Mouse (Mus musculus): ENCODE results near the gene Pvalb. TPM values are rescaled to one million over a fixed set of nuclear protein-coding genes. Genes with fewer than 3 reads are reported as not detected.
A peak's percentile ranks its signal among the peaks of the same experiment; 100 is the strongest.

Gene Pvalb
- polyA plus RNA-seq, 1 experiment from 2014 or later, result not detected

DNA sequence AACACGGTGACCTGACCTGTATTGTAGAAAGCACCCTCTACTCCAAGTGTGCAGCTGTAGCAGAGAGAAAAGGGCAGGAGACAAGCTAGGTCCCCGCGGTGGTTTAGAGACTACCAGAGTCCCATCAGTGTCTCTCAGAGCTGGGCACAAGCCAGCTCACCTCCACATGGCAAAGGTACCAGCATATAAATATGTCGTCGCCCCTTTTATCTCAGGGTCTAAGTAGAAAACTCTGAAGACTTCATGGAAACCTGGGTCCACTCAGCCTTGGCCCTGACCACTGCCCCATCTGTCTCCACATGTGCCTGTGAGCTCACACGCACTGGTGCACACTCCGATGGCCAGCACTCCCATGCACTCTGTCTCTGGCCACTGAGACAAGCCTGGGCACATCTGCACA is 16.6 kb downstream of the Pvalb start:
- Histone ChIP-seq H3K4me3 (no peak overlapping the region), H3K36me3 (no peaks in the 10 kb centered on the region), H3K4me1 (no peaks in the 10 kb centered on the region), H3K9me3 (no peaks in the 10 kb centered on the region), H3K9ac (no peak overlapping the region), H3K27me3 (peaks cover 5% of the 10 kb centered on the region; the same call in 1 of the 2 replicates), H3K4me2 (no peak overlapping the region), H3K27ac (no peak overlapping the region)
- WGBS, result 88% methylated on average over 7 of the region's 7 CpGs
- no peak for ATAC-seq (ENCODE audit: insufficient number of reproducible peaks, insufficient read depth, low FRiP score, low TSS enrichment, low read depth)

DNA sequence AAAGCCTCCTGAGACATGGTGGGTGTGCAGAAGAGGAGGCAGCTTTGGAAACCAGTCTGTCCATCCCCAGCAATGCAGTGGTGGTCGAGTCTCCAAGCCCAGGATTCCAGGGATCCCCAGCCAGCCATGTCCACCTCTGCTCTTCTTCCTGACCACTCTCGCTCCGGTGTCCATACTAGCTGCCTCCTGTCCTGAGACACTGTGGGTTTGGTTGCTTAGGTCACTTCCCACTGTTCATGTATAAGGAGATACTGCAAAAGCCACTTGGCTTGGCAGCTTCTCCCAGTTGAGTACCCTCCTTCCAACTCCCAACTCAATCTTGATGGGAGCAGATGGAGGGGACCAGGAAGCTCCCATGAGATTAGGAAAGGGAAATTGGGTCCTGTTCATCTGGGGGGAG is 17.7 kb downstream of the Pvalb start:
- H3K4me1 ChIP-seq, result no peaks in the 10 kb centered on the region
- peaks cover 13% of the 10 kb centered on the region for H3K27me3 ChIP-seq
- ATAC-seq (ENCODE audit: insufficient number of reproducible peaks, insufficient read depth, low FRiP score, low TSS enrichment, low read depth), result no peak
- H3K4me2 ChIP-seq, result no peak overlapping the region
- no peak overlapping the region for H3K9ac ChIP-seq
- no peak overlapping the region for H3K4me3 ChIP-seq
- no peak overlapping the region for H3K27ac ChIP-seq
- 79% methylated on average over 3 of the region's 3 CpGs for WGBS
- H3K36me3 ChIP-seq, result no peaks in the 10 kb centered on the region
- H3K9me3 ChIP-seq, result no peaks in the 10 kb centered on the region

DNA sequence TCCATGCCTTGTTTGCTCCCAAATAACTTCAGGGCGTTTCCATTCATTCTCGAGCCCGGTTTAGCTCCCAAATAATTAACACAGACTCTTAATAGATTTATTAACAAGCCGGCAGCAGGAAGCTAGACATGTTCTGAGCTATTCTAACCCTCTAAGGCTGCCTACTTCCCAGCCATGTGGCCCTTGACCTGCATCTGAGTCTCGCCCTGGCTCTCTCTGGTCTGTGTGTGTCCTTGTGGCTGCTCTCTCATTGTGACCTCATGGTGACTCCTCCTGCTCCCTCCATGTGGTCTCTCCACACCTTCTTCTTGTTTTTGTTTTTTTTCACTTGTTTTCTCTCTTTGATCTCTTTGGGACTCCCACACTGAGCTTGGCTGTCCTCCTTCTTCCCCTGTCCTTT is 19.3 kb downstream of the Pvalb start:
- Histone ChIP-seq H3K4me1 (peaks cover 1% of the 10 kb centered on the region; the same call in 1 of the 2 replicates), H3K4me3 (no peak overlapping the region), H3K4me2 (no peak overlapping the region), H3K9me3 (no peaks in the 10 kb centered on the region), H3K9ac (no peak overlapping the region), H3K27me3 (peaks cover 21% of the 10 kb centered on the region), H3K27ac (no peak overlapping the region), H3K36me3 (no peaks in the 10 kb centered on the region)
- ATAC-seq (ENCODE audit: insufficient number of reproducible peaks, insufficient read depth, low FRiP score, low TSS enrichment, low read depth), result no peak
- whole genome bisulfite sequencing, result 62% methylated on average over 5 of the region's 5 CpGs

DNA sequence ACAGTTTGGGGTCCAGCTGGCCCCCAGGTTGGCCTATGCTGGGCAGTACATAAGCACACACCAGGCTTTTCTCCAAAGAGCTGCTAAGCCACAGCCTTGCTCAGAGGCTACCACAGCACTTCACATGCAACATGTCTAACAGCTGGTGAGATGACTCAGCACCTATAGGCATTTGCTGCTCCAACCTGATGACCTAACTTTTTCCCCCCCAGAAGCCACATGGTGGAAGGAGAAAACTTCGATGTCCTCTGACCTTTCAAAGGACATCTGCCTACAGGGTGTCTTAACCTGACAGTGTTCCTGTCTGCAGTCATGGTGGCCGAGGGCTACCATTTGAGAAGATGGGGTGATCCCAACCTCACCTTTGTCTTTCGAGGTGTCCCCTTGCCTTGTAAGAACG is 20.6 kb downstream of the Pvalb start:
- Histone ChIP-seq H3K9me3 (no peaks in the 10 kb centered on the region), H3K36me3 (no peaks in the 10 kb centered on the region), H3K9ac (no peak overlapping the region), H3K27ac (no peak overlapping the region), H3K27me3 (peaks cover 26% of the 10 kb centered on the region), H3K4me3 (no peak overlapping the region), H3K4me2 (no peak overlapping the region), H3K4me1 (peaks cover 3% of the 10 kb centered on the region; the same call in 1 of the 2 replicates)
- WGBS, result 86% methylated on average over 4 of the region's 4 CpGs
- ATAC-seq (ENCODE audit: insufficient number of reproducible peaks, insufficient read depth, low FRiP score, low TSS enrichment, low read depth), result no peak

DNA sequence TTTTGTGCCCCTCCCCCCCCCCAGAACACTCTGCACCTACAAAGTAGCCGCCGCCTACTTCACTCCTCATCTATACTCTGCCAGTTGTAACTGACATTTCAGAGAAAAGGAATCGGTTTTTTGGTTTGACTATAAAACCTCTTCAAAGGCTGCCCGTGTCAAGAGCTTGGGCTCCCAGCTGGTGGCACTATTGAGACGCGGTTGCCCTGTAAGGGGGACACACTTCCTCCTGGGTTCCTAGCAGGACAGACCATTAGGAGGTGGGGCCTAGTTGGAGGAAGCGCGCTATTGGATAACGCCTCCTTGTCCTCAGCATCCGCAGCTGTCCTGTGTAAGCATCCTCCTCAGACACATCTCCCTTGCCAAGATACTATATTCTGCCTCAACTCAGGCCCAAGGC is 21.3 kb downstream of the Pvalb start:
- Histone ChIP-seq H3K36me3 (no peaks in the 10 kb centered on the region), H3K9ac (no peak overlapping the region), H3K4me3 (no peak overlapping the region), H3K4me2 (no peak overlapping the region), H3K4me1 (peaks cover 3% of the 10 kb centered on the region; the same call in 1 of the 2 replicates), H3K27me3 (peaks cover 26% of the 10 kb centered on the region), H3K27ac (no peak overlapping the region), H3K9me3 (no peaks in the 10 kb centered on the region)
- 3% methylated on average over 10 of the region's 10 CpGs for WGBS
- no peak for ATAC-seq (ENCODE audit: insufficient number of reproducible peaks, insufficient read depth, low FRiP score, low TSS enrichment, low read depth)

DNA sequence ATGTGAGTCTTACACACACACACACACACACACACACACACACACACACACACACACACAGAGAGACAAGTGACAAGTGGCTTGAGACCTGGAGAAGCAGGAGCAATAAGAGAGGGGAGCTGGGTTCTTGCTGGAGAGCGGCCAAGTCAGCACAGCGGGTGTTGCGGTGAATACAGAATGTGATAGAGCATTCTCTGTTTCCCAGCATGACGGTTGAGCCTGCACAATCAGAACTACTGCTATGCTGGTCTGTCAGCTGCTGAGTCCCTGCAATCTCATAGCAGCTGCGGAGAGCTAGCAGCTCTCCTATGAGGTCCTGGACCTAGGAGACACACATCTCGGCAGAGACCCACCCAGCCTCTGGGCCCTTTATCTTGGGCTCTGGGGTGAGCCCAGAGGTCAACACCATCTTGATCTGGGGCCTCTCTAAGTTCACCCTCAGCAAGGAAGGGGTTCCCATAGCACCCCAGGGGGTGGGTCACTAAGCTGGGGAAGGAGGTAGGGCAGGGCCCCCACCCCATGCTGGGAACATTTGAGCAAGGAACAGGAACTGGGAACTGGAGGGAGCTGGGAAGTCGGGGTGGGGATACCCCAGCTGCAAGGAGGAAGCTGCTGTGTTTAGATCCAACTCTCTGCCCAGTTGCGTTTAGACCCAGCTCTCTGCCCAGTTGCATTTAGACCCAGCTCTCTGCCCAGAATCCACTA is 24.3 kb downstream of the Pvalb start:
- Histone ChIP-seq H3K27me3 (peaks cover 26% of the 10 kb centered on the region), H3K4me2 (no peak overlapping the region), H3K4me1 (peaks cover 6% of the 10 kb centered on the region; the same call in 1 of the 2 replicates), H3K9ac (no peak overlapping the region), H3K27ac (peak overlapping the region; percentile 11; the same call in 1 of the 2 replicates), H3K9me3 (no peaks in the 10 kb centered on the region), H3K4me3 (no peak overlapping the region), H3K36me3 (no peaks in the 10 kb centered on the region)
- 33% methylated on average over 8 of the region's 8 CpGs for WGBS
- ATAC-seq (ENCODE audit: insufficient number of reproducible peaks, insufficient read depth, low FRiP score, low TSS enrichment, low read depth), result no peak

DNA sequence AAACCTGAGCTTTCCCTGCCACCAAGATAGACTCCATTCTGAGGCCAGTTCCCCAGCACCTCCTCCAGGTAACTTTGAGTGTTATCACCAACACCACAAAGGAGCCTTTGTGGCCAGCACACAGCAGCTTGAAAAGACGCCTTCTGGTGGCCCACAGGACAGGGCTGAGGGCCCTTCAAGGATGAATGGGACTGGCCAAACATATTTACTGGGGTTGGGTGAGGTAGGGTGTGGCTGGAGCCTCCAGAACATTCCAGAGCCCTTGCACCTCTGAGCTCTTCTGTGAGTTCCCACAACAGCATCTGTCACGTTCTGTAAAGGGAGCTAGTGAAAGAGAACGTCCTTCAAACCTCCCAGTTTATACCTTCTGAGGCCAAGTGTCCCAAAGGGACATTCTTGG is 26.4 kb downstream of the Pvalb start:
- Histone ChIP-seq H3K4me3 (no peak overlapping the region), H3K27me3 (peaks cover 21% of the 10 kb centered on the region), H3K4me1 (peaks cover 10% of the 10 kb centered on the region), H3K9ac (no peak overlapping the region), H3K4me2 (no peak overlapping the region), H3K27ac (no peak overlapping the region), H3K36me3 (no peaks in the 10 kb centered on the region), H3K9me3 (no peaks in the 10 kb centered on the region)
- no peak for ATAC-seq (ENCODE audit: insufficient number of reproducible peaks, insufficient read depth, low FRiP score, low TSS enrichment, low read depth)
- 67% methylated on average over 3 of the region's 3 CpGs for WGBS

DNA sequence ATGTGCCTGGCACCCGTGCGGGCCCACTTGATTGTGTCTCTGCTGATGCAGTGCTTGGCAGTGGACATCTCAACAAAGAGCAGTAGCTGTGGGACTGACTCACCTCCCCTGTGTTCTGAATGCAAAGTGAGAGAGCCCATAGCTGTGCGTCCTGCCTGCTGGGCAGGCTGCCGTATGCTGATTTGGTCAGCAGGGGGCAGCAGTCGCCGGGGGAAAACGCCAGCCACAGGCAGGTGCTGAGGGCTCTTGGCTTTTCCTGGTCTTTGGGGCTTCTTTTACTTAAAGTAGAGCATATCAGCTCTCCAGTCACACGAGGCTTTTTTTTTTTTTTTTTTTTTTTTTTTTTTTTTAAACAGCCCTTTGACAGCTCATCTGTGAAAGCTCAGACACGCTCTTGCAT is 27.8 kb downstream of the Pvalb start:
- Histone ChIP-seq H3K27ac (no peak overlapping the region), H3K36me3 (no peaks in the 10 kb centered on the region), H3K4me1 (peaks cover 16% of the 10 kb centered on the region), H3K9ac (no peak overlapping the region), H3K9me3 (no peaks in the 10 kb centered on the region), H3K4me2 (no peak overlapping the region), H3K27me3 (peaks cover 11% of the 10 kb centered on the region), H3K4me3 (no peak overlapping the region)
- 8% methylated on average over 9 of the region's 9 CpGs for WGBS
- no peak for ATAC-seq (ENCODE audit: insufficient number of reproducible peaks, insufficient read depth, low FRiP score, low TSS enrichment, low read depth)

DNA sequence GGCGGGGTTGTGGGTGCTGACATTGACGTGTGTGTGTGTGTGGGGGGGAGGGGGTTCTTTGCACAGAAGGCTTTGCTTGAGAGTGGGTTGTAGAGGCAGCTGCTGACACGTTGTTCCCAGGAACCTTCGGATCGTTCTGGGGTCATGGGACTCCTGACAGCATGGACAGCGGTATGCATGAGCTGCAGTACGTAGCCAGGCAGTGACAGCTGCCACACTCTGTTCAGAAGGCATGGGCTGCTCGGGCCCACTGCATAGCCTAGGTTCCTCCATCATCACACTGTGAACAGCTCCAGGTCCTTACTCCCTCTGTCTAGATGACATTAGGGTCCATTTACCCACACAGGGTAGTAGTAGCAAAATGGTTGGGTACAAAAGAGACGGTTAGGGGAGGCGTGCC is 28.9 kb downstream of the Pvalb start:
- Histone ChIP-seq H3K9ac (no peak overlapping the region), H3K4me3 (no peak overlapping the region), H3K27ac (no peak overlapping the region), H3K4me1 (peaks cover 26% of the 10 kb centered on the region), H3K9me3 (no peaks in the 10 kb centered on the region), H3K4me2 (no peak overlapping the region), H3K36me3 (no peaks in the 10 kb centered on the region), H3K27me3 (peaks cover 4% of the 10 kb centered on the region; the same call in 1 of the 2 replicates)
- WGBS, result 64% methylated on average over 10 of the region's 10 CpGs
- no peak for ATAC-seq (ENCODE audit: insufficient number of reproducible peaks, insufficient read depth, low FRiP score, low TSS enrichment, low read depth)

DNA sequence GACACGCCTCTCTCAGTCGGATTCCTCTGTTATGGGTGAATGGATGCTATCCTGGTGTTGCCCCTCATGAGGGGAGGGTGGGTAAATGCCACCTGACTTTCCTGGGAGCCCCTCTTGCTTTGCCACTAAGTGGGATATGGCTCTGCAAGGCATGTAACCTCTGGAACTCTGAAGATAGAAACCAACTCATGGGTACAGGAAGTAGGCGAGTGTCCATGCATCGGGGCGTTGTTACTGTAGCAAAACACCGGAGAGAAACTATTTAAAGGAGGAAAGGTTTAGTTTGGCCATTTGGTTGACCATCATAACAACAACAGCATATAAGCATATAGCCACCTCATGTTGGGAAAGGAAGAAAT is 31.3 kb downstream of the Pvalb start:
- ATAC-seq (ENCODE audit: insufficient number of reproducible peaks, insufficient read depth, low FRiP score, low TSS enrichment, low read depth), result no peak
- WGBS, result 73% methylated on average over 6 of the region's 6 CpGs
- peaks cover 23% of the 10 kb centered on the region for H3K4me1 ChIP-seq
- no peaks in the 10 kb centered on the region for H3K36me3 ChIP-seq
- peak overlapping the region; percentile 67 for H3K9ac ChIP-seq
- peak overlapping the region; percentile 73 for H3K27ac ChIP-seq
- H3K4me3 ChIP-seq, result peak overlapping the region; percentile 75
- no peaks in the 10 kb centered on the region for H3K9me3 ChIP-seq
- H3K27me3 ChIP-seq, result no peaks in the 10 kb centered on the region
- H3K4me2 ChIP-seq, result peak overlapping the region; percentile 86

DNA sequence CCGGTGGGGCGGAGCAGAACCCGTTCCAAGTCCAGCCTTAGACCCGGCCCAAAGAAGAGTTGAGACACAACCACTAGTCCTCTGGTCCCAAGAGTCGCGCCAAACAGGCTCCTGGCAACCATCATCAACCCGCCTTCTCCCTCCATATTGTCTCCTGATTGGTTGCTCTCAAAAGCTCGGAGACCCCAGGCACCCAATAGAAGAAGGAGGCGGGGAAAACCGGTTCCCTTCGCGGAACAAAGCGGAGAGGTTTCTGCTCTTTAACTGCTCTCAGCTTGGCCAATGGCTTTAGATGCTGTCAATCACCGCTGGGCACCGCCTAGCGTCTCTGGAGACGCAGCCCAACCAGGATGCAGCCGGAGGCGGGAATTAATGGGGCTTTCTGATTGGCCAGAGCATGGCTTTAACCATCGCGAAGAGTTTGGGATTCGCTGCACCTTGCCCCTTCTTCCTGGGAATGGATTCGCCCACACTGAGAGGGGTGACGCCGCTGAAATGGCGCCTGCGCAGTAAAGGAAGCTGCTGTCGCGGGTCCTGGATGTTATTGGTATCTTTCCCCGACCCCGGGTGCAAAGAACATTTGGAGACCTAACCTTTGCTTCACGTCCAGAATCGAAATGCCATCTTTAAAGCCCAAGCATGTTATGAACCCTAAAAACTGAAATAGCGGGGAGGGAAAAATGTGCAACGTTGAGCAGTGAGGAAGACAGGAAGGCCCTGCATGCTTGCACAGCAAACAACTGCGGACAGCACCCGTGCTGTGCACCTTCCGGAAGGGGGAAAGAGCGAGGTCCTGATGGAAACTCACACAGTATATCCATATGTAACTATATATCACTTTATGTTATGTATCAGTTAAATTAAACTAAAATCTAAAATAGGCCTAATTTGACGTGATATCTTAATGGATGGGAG is 32.0 kb downstream of the Pvalb start, which contains the start of gene Ift27:
TSS of gene Ift27 (minus strand) at position 136 of the 915 bp plus-strand sequence.
- 1% methylated on average over 40 of the region's 40 CpGs for WGBS

More for the DNA sequence above, 32.0 kb downstream of the Pvalb start, which contains the start of gene Ift27:
- peak within 1 kb of the TSS; percentile 83 for H3K9ac ChIP-seq
- peak within 1 kb of the TSS; percentile 86 for H3K4me2 ChIP-seq
- peaks cover 23% of the 10 kb centered on the region for H3K4me1 ChIP-seq
- H3K27ac ChIP-seq, result peak within 1 kb of the TSS; percentile 73
- peak within 1 kb of the TSS; percentile 75 for H3K4me3 ChIP-seq
- H3K36me3 ChIP-seq, result no peaks in the 10 kb centered on the region
- ATAC-seq (ENCODE audit: insufficient number of reproducible peaks, insufficient read depth, low FRiP score, low TSS enrichment, low read depth), result peak; percentile 97
- H3K9me3 ChIP-seq, result no peaks in the 10 kb centered on the region
- H3K27me3 ChIP-seq, result no peaks in the 10 kb centered on the region

Measured in embryonic facial prominence, embryonic 13.5 days (tissue).